Mouse (Mus musculus) forebrain, postnatal 0 days (tissue): ENCODE measurements around the gene Tanc2. TPM values are rescaled to one million over a fixed set of nuclear protein-coding genes. Genes with fewer than 3 reads are reported as not detected.

Source experiments
- ATAC-seq: fragments of 200-750 bp; cut with Nextera tagmentation; 2 replicates; pipeline ENCODE4 v1.8.0; 2017; ENCODE audit warnings: mild to moderate bottlenecking, moderate library complexity
- DNase-seq: peaks from one replicate; pipeline ENCODE4 v3.0.0-alpha.2; 2015
- H3K27ac ChIP-seq: fragments of 300-500 bp; sonication (generic); 2 replicates; pipeline ENCODE4 v1.5.1; 2014; ENCODE audit warnings: low read depth, mild to moderate bottlenecking, antibody characterized with exemption, low read length, moderate library complexity, mixed read lengths
- H3K27me3 ChIP-seq: fragments of 300-500 bp; sonication (generic); 2 replicates; pipeline ENCODE4 v1.6.1; 2014; ENCODE audit warnings: mild to moderate bottlenecking, low read length, mixed read lengths; ENCODE audit not compliant: insufficient read depth
- H3K36me3 ChIP-seq: fragments of 300-500 bp; sonication (generic); 2 replicates; pipeline ENCODE4 v1.6.1; 2014; ENCODE audit warnings: mild to moderate bottlenecking, moderate library complexity; ENCODE audit not compliant: insufficient read depth
- H3K4me1 ChIP-seq: fragments of 300-500 bp; sonication (generic); 2 replicates; pipeline ENCODE4 v1.6.1; 2014; ENCODE audit warnings: antibody characterized with exemption; ENCODE audit not compliant: insufficient read depth
- H3K4me2 ChIP-seq: fragments of 300-500 bp; sonication (generic); 2 replicates; pipeline ENCODE4 v1.6.1; 2014; ENCODE audit warnings: low read depth, mild to moderate bottlenecking, moderate library complexity
- H3K4me3 ChIP-seq: fragments of 300-500 bp; sonication (generic); 2 replicates; pipeline ENCODE4 v1.5.1; 2014; ENCODE audit warnings: low read depth, low read length, mixed read lengths
- H3K9ac ChIP-seq: fragments of 300-500 bp; sonication (generic); 2 replicates; pipeline ENCODE4 v1.6.1; 2014; ENCODE audit warnings: mild to moderate bottlenecking
- H3K9me3 ChIP-seq: fragments of 300-500 bp; sonication (generic); 2 replicates; pipeline ENCODE4 v1.6.1; 2016; ENCODE audit warnings: low read length
- CTCF ChIP-seq: sonication (generic); IDR thresholded peaks from 2 replicates; pipeline ENCODE4 v1.5.1; 2016; ENCODE audit warnings: antibody characterized with exemption, control low read depth, low read depth
- WGBS: fragments of 180-500 bp; shearing (Covaris S2); extraction: QIAGEN DNeasy Blood & Tissue Kit; methylation state at CpG from one replicate; pipeline ENCODE4 v1.1.7; 2014; 5-methylcytosine and 5-hydroxymethylcytosine counted together
- polyA plus RNA-seq: library from polyadenylated mRNA; unstranded; fragments of >200 nt; fragmentation: Nextera tagmentation; extraction: Ambion mirVana; gene quantifications from 2 replicates; pipeline ENCODE4 v1.2.1, GENCODE M21; 2015
- total RNA-seq: library from RNA; depleted of rRNA; stranded (reverse); fragments of >200 nt; gene quantifications from 2 replicates; pipeline ENCODE4 v1.2.3, GENCODE M21; 2014; rRNA removed

Gene Tanc2
- total RNA-seq (102 and 144 TPM in 2 replicates), polyA plus RNA-seq (16.2 and 35.3 TPM in 2 replicates)

DNA sequence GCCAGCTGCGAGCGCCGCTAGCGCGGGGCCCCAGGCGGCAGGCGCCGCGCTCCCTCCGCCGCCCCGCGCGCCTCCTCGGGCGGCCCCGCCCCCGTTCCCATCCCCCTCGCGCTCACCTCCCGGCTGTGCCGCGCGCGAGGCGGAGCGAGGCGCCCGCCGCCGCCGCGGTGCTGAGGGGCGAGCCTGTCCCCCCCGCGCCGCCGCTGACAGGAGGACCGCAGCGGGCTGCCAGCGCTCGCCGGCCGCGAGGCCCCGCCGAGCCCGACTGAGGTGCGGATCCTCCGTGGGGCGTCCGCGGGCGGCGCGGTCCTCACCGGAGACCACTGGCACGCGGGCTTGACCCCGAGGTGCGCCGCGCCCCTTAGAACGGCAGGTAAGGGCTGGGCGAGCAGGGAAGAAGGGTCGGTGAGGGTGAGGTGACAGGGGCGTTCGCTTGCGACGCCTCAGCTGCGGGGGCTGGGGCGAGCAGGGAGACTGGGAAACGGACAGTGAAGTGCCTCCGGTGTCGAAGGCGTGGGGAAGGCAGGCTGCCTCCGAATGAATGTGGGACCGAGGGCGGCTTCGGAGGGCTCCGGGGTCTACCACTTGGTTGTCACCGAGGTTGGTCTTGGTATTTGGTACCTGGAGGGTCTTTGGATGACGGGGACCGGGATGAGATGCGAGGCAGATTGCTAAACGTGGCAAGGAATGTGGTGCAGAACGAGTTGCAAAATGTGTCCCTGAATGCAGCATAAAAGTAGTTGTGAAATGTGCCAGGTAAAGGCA is at the start of gene Tanc2:
Gene Tanc2 (plus strand): TSS at position 110 of the 765 bp plus-strand sequence.
- H3K27ac ChIP-seq = peak within 1 kb of the TSS; percentile 96
- WGBS = 2% methylated on average over 69 of the region's 87 CpGs

DNA sequence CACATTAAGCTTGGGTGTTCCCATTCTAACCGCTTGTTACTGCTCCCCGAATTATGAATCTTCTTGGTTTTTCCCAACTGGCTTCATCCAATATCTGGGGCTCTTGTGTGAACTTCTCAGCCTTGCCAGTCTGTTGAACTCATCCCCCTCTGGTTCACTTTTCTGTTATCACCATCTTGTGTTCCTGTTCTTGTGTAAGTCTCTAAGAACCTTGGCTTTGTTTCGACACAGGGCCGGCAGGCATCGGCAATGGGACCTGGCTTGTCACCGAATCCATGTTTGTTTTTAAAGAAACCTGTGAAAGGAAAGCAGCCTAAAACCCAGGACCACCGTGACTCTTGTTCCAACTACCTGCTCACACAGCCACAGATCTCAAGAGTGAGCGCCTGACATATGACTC is 49.0 kb upstream of the Tanc2 start:
- Histone ChIP-seq H3K27me3 (no peaks in the 10 kb centered on the region), H3K36me3 (no peaks in the 10 kb centered on the region), H3K9me3 (no peaks in the 10 kb centered on the region), H3K27ac (no peak overlapping the region), H3K9ac (no peak overlapping the region), H3K4me1 (no peaks in the 10 kb centered on the region), H3K4me2 (no peak overlapping the region), H3K4me3 (no peak overlapping the region)
- ATAC-seq (no peak), DNase-seq (no peak)
- 96% methylated on average over 8 of the region's 8 CpGs for WGBS
- no peak for TF ChIP-seq CTCF

More for the DNA sequence above, at the start of gene Tanc2:
- TF ChIP-seq CTCF = no peak
- peak within 1 kb of the TSS; percentile 58 for H3K4me2 ChIP-seq
- H3K36me3 ChIP-seq = no peaks in the 10 kb centered on the region
- peak within 1 kb of the TSS; percentile 99 for H3K9ac ChIP-seq
- H3K4me1 ChIP-seq = no peaks in the 10 kb centered on the region
- peak within 1 kb of the TSS; percentile 99 for H3K4me3 ChIP-seq
- no peaks in the 10 kb centered on the region for H3K27me3 ChIP-seq
- no peaks in the 10 kb centered on the region for H3K9me3 ChIP-seq
- ATAC-seq (peak; percentile 86), DNase-seq (peak; percentile 53)

DNA sequence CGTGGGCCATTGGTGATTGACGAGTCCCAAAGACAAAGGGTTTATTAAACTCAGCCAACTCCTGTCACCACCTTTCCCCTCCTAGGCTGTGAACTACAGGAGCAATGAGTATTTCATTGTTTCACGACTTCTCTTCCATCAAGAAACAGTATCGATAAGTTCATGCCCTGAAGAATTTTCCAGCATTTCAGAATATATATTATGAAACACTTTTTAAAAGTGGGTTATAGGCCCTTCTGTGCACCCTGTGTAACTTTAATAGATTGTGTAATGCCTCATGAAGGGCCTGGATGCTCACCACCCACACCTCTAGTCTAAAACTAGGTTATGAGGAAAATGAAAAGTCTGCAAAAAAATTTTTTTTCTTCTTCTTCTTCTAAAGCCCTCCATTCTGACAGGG is 48.4 kb upstream of the Tanc2 start:
- no peak for TF ChIP-seq CTCF
- ATAC-seq (no peak), DNase-seq (no peak)
- no peak overlapping the region for H3K4me2 ChIP-seq
- no peaks in the 10 kb centered on the region for H3K9me3 ChIP-seq
- no peak overlapping the region for H3K4me3 ChIP-seq
- H3K36me3 ChIP-seq = no peaks in the 10 kb centered on the region
- H3K27me3 ChIP-seq = no peaks in the 10 kb centered on the region
- no peak overlapping the region for H3K27ac ChIP-seq
- no peak overlapping the region for H3K9ac ChIP-seq
- 69% methylated on average over 4 of the region's 4 CpGs for WGBS
- no peaks in the 10 kb centered on the region for H3K4me1 ChIP-seq

DNA sequence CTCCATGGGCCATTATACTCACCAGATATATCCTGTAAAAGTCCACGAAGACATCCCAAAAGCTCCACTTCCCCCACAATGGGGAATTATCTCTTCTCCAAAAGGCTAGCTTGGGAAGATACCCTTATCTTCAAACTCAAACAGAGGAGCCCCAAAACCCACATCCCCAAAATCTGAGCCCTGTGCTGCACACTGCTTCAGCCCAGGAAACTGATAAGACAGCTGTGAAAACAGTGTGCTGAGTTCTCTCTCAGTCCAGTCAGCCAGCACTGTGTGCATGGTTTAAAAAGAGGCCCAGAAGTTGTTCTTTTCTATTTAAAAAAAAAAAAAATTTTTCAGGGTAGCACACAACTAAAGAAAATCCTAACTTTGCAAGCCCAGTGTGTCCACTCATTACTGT is 47.7 kb upstream of the Tanc2 start:
- no peak for TF ChIP-seq CTCF
- Histone ChIP-seq H3K9me3 (no peaks in the 10 kb centered on the region), H3K4me2 (no peak overlapping the region), H3K36me3 (no peaks in the 10 kb centered on the region), H3K4me3 (no peak overlapping the region), H3K27ac (no peak overlapping the region), H3K4me1 (no peaks in the 10 kb centered on the region), H3K27me3 (no peaks in the 10 kb centered on the region), H3K9ac (no peak overlapping the region)
- DNase-seq (no peak), ATAC-seq (no peak)
- WGBS = 7% methylated on average over 1 of the region's 1 CpGs

DNA sequence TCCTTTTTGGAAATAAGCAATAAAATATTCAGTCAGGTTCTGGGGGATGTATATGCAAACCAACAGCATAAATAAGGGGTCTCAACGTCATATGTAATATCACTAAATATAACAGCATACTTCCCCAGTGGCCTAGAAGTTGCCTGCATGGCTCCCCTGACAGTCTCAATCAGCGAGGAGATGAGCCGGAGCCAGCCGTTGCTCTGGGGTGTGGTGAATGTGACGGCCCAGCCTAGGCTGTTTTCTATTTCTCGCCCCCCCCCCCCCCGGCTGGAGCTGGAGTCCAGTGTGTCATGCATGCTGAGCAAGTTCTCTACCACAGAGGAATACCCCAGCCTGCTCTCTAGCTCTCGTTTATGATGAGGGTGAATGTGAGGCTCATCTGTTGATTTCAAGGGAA is 44.0 kb upstream of the Tanc2 start:
- Histone ChIP-seq H3K4me3 (no peak overlapping the region), H3K9me3 (no peaks in the 10 kb centered on the region), H3K27me3 (no peaks in the 10 kb centered on the region), H3K4me2 (no peak overlapping the region), H3K27ac (no peak overlapping the region), H3K36me3 (no peaks in the 10 kb centered on the region), H3K9ac (no peak overlapping the region), H3K4me1 (no peaks in the 10 kb centered on the region)
- no peak for TF ChIP-seq CTCF
- ATAC-seq (no peak), DNase-seq (no peak)
- WGBS = 62% methylated on average over 8 of the region's 8 CpGs

DNA sequence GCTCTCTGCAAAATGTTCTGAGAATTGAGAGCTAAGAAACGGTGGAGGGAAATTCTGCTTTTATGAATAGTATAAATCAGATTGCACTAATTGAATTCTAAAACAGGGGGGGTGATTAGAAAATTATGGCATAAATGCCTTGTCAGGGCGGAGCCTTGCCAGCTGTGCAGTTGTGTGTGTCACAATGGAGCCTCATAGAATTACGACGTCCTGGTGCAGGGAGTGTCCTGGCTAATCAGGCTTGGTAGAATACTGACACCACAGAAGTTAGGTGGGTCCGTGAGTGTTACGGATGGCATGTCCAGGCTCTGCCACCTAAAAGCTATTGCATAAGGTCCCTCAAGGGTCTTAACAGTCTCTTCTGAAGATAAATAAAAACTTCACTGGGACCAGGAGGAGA is 43.4 kb upstream of the Tanc2 start:
- ATAC-seq (no peak), DNase-seq (no peak)
- Histone ChIP-seq H3K9ac (no peak overlapping the region), H3K27me3 (no peaks in the 10 kb centered on the region), H3K36me3 (no peaks in the 10 kb centered on the region), H3K4me1 (no peaks in the 10 kb centered on the region), H3K27ac (no peak overlapping the region), H3K4me3 (no peak overlapping the region), H3K4me2 (no peak overlapping the region), H3K9me3 (no peaks in the 10 kb centered on the region)
- WGBS = 54% methylated on average over 6 of the region's 6 CpGs
- no peak for TF ChIP-seq CTCF

DNA sequence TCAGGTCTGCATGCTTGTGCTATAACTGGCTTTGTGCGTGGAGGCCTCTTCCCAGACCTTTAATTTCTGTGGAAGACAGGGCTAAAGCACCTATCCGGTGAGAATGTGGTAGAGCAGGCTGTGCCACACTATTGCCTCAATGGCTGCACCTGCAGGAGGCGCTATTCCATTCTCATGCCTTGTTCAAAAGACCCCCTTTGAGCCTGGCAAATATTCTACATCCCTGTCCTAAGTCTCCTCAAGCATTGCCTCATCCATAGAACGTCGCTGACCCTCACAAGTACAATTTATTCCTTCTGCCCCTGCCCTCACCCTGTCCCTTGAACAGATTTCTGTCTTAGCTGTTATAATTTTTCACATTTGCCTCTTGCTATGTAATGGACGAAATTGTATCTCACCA is 41.4 kb upstream of the Tanc2 start:
- no peak overlapping the region for H3K9ac ChIP-seq
- WGBS = 90% methylated on average over 6 of the region's 6 CpGs
- no peaks in the 10 kb centered on the region for H3K27me3 ChIP-seq
- H3K4me3 ChIP-seq = no peak overlapping the region
- H3K4me1 ChIP-seq = no peaks in the 10 kb centered on the region
- TF ChIP-seq CTCF = 0 out of 2 replicates have a peak, but pooled peaks have one; percentile 7
- ATAC-seq = no peak
- H3K9me3 ChIP-seq = no peaks in the 10 kb centered on the region
- no peaks in the 10 kb centered on the region for H3K36me3 ChIP-seq
- H3K4me2 ChIP-seq = no peak overlapping the region
- no peak for DNase-seq
- H3K27ac ChIP-seq = no peak overlapping the region
